Mouse (Mus musculus) megakaryocyte progenitor cell, adult 5-6 weeks (primary cell): ENCODE measurements around the gene Rpl9-ps6. TPM values are rescaled to one million over a fixed set of nuclear protein-coding genes. Genes with fewer than 3 reads are reported as not detected.
"Not testable (repeated sequence)": the region's sequence is repeated elsewhere in the genome, so short reads cannot be mapped to it uniquely, and the experiment has no call there.

Experiments used
- ATAC-seq: replicated peaks from 2 replicates; pipeline ENCODE4 v1.8.0; 2016; ENCODE audit warnings: mild to moderate bottlenecking, moderate TSS enrichment, inconsistent platforms; ENCODE audit not compliant: poor library complexity
- total RNA-seq, 2 experiments: library from RNA; stranded (forward) in 1 of 2; stranded (reverse) in 1 of 2; fragments of 157-497, 149-512 nt in 1 of 2; fragments of 200-1000 nt in 1 of 2; gene quantifications; 2 replicates each; pipeline versions ENCODE4 v1.2.3 to v1.2.4; 2015 to 2017

Gene Rpl9-ps6
- total RNA-seq, 2 experiments from 2014 or later, result 124 to 253 TPM

GRCm38 (mm10) chr19:32484941-32485660, 18.7 kb upstream of the Rpl9-ps6 start:
- peak; percentile 21 for ATAC-seq

- ATAC-seq, result no peak
These were observed 15.1 kb upstream of the Rpl9-ps6 start for GRCm38 (mm10) chr19:32481511-32481910.

GRCm38 (mm10) chr19:32480791-32481442, 14.5 kb upstream of the Rpl9-ps6 start:
- ATAC-seq, result no peak

GRCm38 (mm10) chr19:32480255-32480654, 13.9 kb upstream of the Rpl9-ps6 start:
- peak; percentile 66 for ATAC-seq

- no peak for ATAC-seq
These were observed 10.3 kb upstream of the Rpl9-ps6 start for GRCm38 (mm10) chr19:32476712-32477052.

- peak; percentile 82 for ATAC-seq
These were observed 9.8 kb upstream of the Rpl9-ps6 start for GRCm38 (mm10) chr19:32476016-32476711.

GRCm38 (mm10) chr19:32470570-32471263, 4.3 kb upstream of the Rpl9-ps6 start:
- ATAC-seq, result 0 out of 2 replicates have a peak, but pooled peaks have one; percentile 26

- ATAC-seq, result peak; percentile 83
These were observed 3.7 kb upstream of the Rpl9-ps6 start for GRCm38 (mm10) chr19:32470059-32470497.

- ATAC-seq, result peak; percentile 45; the same call in 1 of the 2 replicates
These were observed 947 bp upstream of the Rpl9-ps6 start for GRCm38 (mm10) chr19:32467325-32467724.

GRCm38 (mm10) chr19:32465228-32465627, 1.1 kb downstream of the Rpl9-ps6 start:
- peak; percentile 39 for ATAC-seq

GRCm38 (mm10) chr19:32463037-32463436, 3.3 kb downstream of the Rpl9-ps6 start:
- no peak for ATAC-seq

GRCm38 (mm10) chr19:32457631-32458030, 8.7 kb downstream of the Rpl9-ps6 start:
- ATAC-seq, result not testable (repeated sequence)

- no peak for ATAC-seq
These were observed 9.6 kb downstream of the Rpl9-ps6 start for GRCm38 (mm10) chr19:32456744-32457143.

- no peak for ATAC-seq
These were observed 14.1 kb downstream of the Rpl9-ps6 start for GRCm38 (mm10) chr19:32452231-32452630.

- ATAC-seq, result no peak
These were observed 17.4 kb downstream of the Rpl9-ps6 start for GRCm38 (mm10) chr19:32448931-32449330.

- no peak for ATAC-seq
These were observed 24.8 kb downstream of the Rpl9-ps6 start for GRCm38 (mm10) chr19:32441568-32441967.

GRCm38 (mm10) chr19:32439356-32439755, 27.0 kb downstream of the Rpl9-ps6 start:
- ATAC-seq, result no peak

- no peak for ATAC-seq
These were observed 40.5 kb downstream of the Rpl9-ps6 start for GRCm38 (mm10) chr19:32425856-32426255.

GRCm38 (mm10) chr19:32424706-32425105, 41.7 kb downstream of the Rpl9-ps6 start:
- ATAC-seq, result no peak

- no peak for ATAC-seq
These were observed 47.3 kb downstream of the Rpl9-ps6 start for GRCm38 (mm10) chr19:32419069-32419468.

GRCm38 (mm10) chr19:32416692-32417317, 49.6 kb downstream of the Rpl9-ps6 start:
- ATAC-seq, result peak; percentile 88
